Mouse (Mus musculus): ENCODE data around the gene Gm10188. TPM values are rescaled to one million over a fixed set of nuclear protein-coding genes. Genes with fewer than 3 reads are reported as not detected.

Gm10188 gene
- polyA plus RNA-seq, 1 experiment from 2014 or later: not detected

DNA sequence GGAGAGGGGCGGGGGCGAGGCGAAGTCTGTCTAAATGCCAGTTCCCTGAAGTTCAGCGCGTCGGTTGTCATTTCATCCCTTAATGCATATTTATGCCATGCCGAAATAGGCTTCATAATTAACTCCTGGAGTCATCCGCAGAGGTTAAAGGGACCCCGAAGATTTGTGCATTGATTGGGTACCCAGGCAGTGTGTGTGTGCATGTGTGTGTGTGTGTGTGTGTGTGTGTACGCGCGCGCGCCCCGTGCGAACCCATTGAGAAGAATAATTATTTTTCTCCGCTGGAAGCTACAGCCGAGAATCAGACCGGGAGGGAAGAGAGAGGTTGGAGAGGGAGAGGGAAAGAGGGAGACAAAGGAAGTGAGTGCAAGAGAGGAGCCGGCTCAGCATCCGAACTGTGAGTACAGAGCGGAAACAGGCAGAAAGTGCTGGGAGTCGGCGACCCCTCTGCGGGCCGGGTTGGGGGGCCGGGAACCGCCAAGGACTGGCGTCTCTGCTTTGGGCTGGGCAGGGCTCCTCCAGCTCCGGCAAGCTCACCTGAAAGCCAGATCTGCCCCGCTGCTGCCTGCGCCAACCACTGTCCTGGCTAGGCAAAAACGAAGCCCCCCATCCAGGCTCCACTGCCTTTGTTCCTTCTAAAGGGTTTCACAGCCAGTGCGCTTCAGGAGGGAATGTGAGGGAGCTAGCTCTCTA lies 38.3 kb downstream of the Gm10188 start, which contains the start of the genes Lemd1 and AC124108.1:
TSS of gene Lemd1 (plus strand) at position 339 of the 693 bp plus-strand sequence.
TSS of gene AC124108.1 (plus strand) at position 365 of the 693 bp plus-strand sequence.
- Histone ChIP-seq H3K9ac (peak within 1 kb of the TSS; percentile 73), H3K36me3 (no peaks in the 10 kb centered on the region), H3K4me2 (replicated peaks) (peak within 1 kb of the TSS; percentile 92), H3K27ac (no peak within 1 kb of the TSS), H3K4me1 (peaks cover 46% of the 10 kb centered on the region), H3K27me3 (peaks cover 85% of the 10 kb centered on the region), H3K9me3 (no peaks in the 10 kb centered on the region), H3K4me3 (peak within 1 kb of the TSS; percentile 64)
- under 1% methylated on average over 34 of the region's 34 CpGs for WGBS
- ATAC-seq (ENCODE audit: low FRiP score, low read depth): no peak

- H3K9me3 ChIP-seq: no peaks in the 10 kb centered on the region
- H3K27ac ChIP-seq: no peak overlapping the region
- H3K4me2 ChIP-seq (replicated peaks): peak overlapping the region; percentile 92
- no peaks in the 10 kb centered on the region for H3K36me3 ChIP-seq
- peaks cover 40% of the 10 kb centered on the region for H3K4me1 ChIP-seq
- under 1% methylated on average over 61 of the region's 62 CpGs for WGBS
- peak overlapping the region; percentile 64 for H3K4me3 ChIP-seq
- H3K9ac ChIP-seq: peak overlapping the region; percentile 73
- ATAC-seq (ENCODE audit: low FRiP score, low read depth): peak; percentile 26; the same call in 1 of the 2 replicates
- peaks cover 87% of the 10 kb centered on the region for H3K27me3 ChIP-seq
These were observed 38.9 kb downstream of the Gm10188 start for GRCm38 (mm10) chr1:132190621-132191092.

- Histone ChIP-seq H3K9me3 (no peaks in the 10 kb centered on the region), H3K27ac (no peak overlapping the region), H3K4me3 (peak overlapping the region; percentile 64), H3K4me2 (replicated peaks) (peak overlapping the region; percentile 92), H3K4me1 (peaks cover 34% of the 10 kb centered on the region), H3K27me3 (peaks cover 86% of the 10 kb centered on the region), H3K36me3 (no peaks in the 10 kb centered on the region), H3K9ac (peak overlapping the region; percentile 73)
- ATAC-seq (ENCODE audit: low FRiP score, low read depth): peak; percentile 52; the same call in 1 of the 2 replicates
- WGBS: under 1% methylated on average over 50 of the region's 50 CpGs
These were observed 39.5 kb downstream of the Gm10188 start for GRCm38 (mm10) chr1:132190040-132190513.

DNA sequence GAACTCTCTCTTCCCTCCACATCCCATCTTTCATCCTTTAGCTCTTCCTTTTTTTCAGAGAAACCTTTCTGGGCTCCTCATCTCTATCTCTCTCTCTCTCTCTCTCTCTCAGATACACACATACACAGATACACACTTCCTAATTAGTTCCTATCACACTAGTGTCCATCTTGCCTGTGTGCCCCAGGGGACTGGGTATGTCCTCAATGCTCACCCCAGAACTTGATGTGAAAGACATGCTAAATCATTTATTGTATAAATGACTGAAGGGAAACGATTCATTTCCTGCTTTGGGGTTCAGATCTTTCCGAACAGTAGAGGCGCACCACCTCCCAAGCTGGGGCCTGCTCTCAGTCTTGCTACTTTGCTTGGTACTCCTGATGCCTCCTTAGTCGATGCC lies 40.3 kb downstream of the Gm10188 start:
- Histone ChIP-seq H3K4me3 (no peak overlapping the region), H3K9me3 (no peaks in the 10 kb centered on the region), H3K27ac (no peak overlapping the region), H3K4me2 (replicated peaks) (no peak overlapping the region), H3K27me3 (peaks cover 80% of the 10 kb centered on the region), H3K9ac (no peak overlapping the region), H3K36me3 (no peaks in the 10 kb centered on the region), H3K4me1 (peaks cover 27% of the 10 kb centered on the region)
- no peak for ATAC-seq (ENCODE audit: low FRiP score, low read depth)
- 49% methylated on average over 4 of the region's 4 CpGs for WGBS

GRCm38 (mm10) chr1:132188442-132189066 lies 41.0 kb downstream of the Gm10188 start:
- no peak for ATAC-seq (ENCODE audit: low FRiP score, low read depth)
- Histone ChIP-seq H3K9ac (no peak overlapping the region), H3K36me3 (no peaks in the 10 kb centered on the region), H3K4me1 (peaks cover 27% of the 10 kb centered on the region), H3K4me2 (replicated peaks) (no peak overlapping the region), H3K27ac (no peak overlapping the region), H3K4me3 (no peak overlapping the region), H3K27me3 (peaks cover 79% of the 10 kb centered on the region), H3K9me3 (no peaks in the 10 kb centered on the region)
- 38% methylated on average over 9 of the region's 9 CpGs for WGBS

DNA sequence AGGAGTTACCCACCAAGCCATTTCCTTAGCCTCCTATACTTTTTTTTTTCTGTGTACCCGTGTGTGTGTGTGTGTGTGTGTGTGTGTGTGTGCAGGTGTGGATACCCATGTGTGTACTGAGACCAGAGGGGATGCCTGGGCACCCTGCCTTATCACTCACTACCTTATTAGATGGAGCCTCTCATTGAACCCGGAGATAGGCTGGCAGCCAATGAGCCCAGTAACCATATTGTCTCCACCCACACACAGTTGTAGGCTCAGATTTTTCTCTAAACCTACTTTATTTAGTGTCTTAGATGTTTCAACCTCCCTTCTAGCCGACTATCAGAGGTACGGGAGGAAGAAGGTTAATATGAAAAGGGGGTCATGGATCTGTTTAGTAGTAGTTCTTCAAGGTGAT lies 43.3 kb downstream of the Gm10188 start:
- Histone ChIP-seq H3K4me3 (no peak overlapping the region), H3K9ac (no peak overlapping the region), H3K27ac (no peak overlapping the region), H3K9me3 (no peaks in the 10 kb centered on the region), H3K4me2 (replicated peaks) (no peak overlapping the region), H3K36me3 (no peaks in the 10 kb centered on the region), H3K27me3 (peaks cover 65% of the 10 kb centered on the region), H3K4me1 (peaks cover 14% of the 10 kb centered on the region)
- no peak for ATAC-seq (ENCODE audit: low FRiP score, low read depth)
- WGBS: 77% methylated on average over 4 of the region's 4 CpGs

MicroRNA genes within 50 kb of the gene (microRNA counts, 519-probe panel; counts per million panel counts)
- 2,500 counts per million, percentile 35 among the panel's probes with 10 or more counts for microRNA mmu-miR-135b

Small RNA genes within 50 kb of the gene (microRNA-seq; reads per million reads assigned to microRNA genes)
- 349 reads per million, percentile 67 among the genes with 10 or more reads in this experiment for gene Mir135b

Other genes starting within 250 kb of the Gm10188 start
- 18.0 and 20.2 TPM in 2 replicates for gene Elk4, start 222.2 kb downstream of the Gm10188 start, polyA plus RNA-seq (2015; fragmentation: Nextera tagmentation; extraction: Ambion mirVana)
- gene Mfsd4a, start 161.7 kb downstream of the Gm10188 start, polyA plus RNA-seq (2015; fragmentation: Nextera tagmentation; extraction: Ambion mirVana): 10.3 and 11.0 TPM in 2 replicates
- 2.7 and 3.6 TPM in 2 replicates for gene Cdk18, start 90.1 kb downstream of the Gm10188 start, polyA plus RNA-seq (2015; fragmentation: Nextera tagmentation; extraction: Ambion mirVana)
- gene Lemd1, start 38.3 kb downstream of the Gm10188 start, polyA plus RNA-seq (2015; fragmentation: Nextera tagmentation; extraction: Ambion mirVana): 0.69 and 1.1 TPM in 2 replicates
- gene AC124108.1, start 38.3 kb downstream of the Gm10188 start, polyA plus RNA-seq (2015; fragmentation: Nextera tagmentation; extraction: Ambion mirVana): 0.19 and 0.43 TPM in 2 replicates
- 0.09 and 0.11 TPM in 2 replicates for gene Klhdc8a, start 68.9 kb upstream of the Gm10188 start, polyA plus RNA-seq (2015; fragmentation: Nextera tagmentation; extraction: Ambion mirVana)
- gene Nuak2, start 86.4 kb upstream of the Gm10188 start, polyA plus RNA-seq (2015; fragmentation: Nextera tagmentation; extraction: Ambion mirVana): 1.2 and 1.4 TPM in 2 replicates
- gene Tmcc2, start 161.5 kb upstream of the Gm10188 start, polyA plus RNA-seq (2015; fragmentation: Nextera tagmentation; extraction: Ambion mirVana): 12.0 and 14.4 TPM in 2 replicates
- gene Dstyk, start 187.8 kb upstream of the Gm10188 start, polyA plus RNA-seq (2015; fragmentation: Nextera tagmentation; extraction: Ambion mirVana): 15.8 and 18.0 TPM in 2 replicates
- gene Rbbp5, start 247.6 kb upstream of the Gm10188 start, polyA plus RNA-seq (2015; fragmentation: Nextera tagmentation; extraction: Ambion mirVana): 51.1 and 55.2 TPM in 2 replicates

Data from limb, embryonic 13.5 days (tissue).